Mouse (Mus musculus): ENCODE measurements around the gene Pitpnc1.

DNA sequence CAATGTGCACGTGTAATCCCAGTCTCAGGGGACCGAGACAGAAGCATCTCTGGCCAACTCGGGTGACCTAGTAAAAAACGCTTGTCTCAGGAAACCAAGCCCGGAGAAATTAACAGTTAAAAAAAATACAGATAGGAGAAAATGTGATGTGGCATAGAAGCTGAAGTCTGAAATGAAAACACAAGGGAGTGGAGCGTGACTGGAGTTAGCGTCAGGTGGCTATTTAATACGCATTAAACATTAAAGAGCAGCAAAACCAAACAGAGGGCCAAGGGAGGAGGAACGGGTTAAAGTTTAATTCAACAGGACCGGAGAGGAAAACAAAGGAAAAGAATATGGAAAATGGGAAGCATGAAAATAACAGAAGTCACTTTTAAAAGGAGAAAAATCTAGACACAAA, 67.2 kb downstream of the Pitpnc1 start:
- TF ChIP-seq EP300 (optimal IDR thresholded peaks at IDR 0.05) (no peak), CTCF (IDR thresholded peaks at IDR 0.05; ENCODE audit: low read depth) (no peak)

Measured in stomach, postnatal 0 days (tissue).